Mouse (Mus musculus): ENCODE measurements around the gene Cdh18. TPM values are rescaled to one million over a fixed set of nuclear protein-coding genes. Genes with fewer than 3 reads are reported as not detected.
"Not testable (repeated sequence)": the region's sequence is repeated elsewhere in the genome, so short reads cannot be mapped to it uniquely, and the experiment has no call there.

Gene Cdh18
- 1 to 10 TPM; 6.5 to 8.7 TPM for total RNA-seq (2021)
- long read RNA-seq, experiment 1, partial matches to known transcripts: 0 of 1 reads
- long read RNA-seq, experiment 1, other reads (novel, unspliced or antisense): 1 of 1 reads
- long read RNA-seq, experiment 2: 0 reads

DNA sequence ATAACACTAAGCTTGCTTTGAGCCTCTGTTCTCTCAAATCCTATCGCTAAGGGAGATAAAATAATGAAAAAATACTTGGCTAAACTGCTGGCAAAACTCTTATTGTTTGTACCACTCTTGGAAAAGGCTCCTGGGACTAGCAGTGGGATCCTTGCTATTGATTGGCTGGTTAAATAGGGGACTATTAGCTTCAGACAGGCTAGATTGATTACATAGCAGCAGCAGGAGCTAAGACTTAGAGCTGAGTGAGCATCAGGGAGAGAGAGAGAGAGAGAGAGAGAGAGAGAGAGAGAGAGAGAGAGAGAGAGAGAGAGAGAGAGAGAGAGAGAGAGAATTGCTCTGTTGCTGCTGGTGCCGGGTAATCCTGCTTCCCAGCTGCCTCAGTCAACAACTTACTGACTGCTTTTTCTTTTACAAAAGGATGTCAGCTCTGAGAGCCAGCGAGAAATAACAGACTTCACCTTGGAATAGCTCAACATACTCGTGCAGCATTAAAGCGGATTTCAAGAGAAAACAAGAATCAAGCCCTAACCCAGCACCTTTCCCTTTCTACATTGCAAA is at the start of gene Cdh18:
Gene Cdh18 (plus strand): TSS at position 312 of the 561 bp plus-strand sequence.
- DNase-seq (ENCODE audit: low spot score in 2 of 2): no peak

- no peak for DNase-seq (ENCODE audit: low spot score in 2 of 2)
Observed at GRCm38 (mm10) chr15:22511271-22511670, 37.6 kb upstream of the Cdh18 start.

DNA sequence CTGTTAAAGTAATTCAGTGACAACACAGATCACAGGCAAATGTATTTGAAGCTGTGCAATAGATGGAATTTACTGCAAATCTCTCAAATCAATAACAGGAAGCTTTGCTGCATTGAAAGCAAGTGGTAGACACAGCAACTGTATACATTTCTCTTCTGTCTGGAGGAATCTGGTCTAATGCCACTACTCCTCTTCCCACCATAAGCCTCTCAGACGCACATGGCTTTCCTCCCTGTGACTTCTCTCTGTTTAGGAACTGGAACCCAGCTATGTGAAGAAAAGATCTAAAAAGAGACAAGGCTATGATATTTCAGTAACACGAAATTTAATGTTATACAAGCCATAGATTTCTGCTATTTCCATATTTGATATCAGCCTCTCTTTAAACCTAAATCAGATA is 13.0 kb upstream of the Cdh18 start:
- no peak for DNase-seq (ENCODE audit: low spot score in 2 of 2)

DNA sequence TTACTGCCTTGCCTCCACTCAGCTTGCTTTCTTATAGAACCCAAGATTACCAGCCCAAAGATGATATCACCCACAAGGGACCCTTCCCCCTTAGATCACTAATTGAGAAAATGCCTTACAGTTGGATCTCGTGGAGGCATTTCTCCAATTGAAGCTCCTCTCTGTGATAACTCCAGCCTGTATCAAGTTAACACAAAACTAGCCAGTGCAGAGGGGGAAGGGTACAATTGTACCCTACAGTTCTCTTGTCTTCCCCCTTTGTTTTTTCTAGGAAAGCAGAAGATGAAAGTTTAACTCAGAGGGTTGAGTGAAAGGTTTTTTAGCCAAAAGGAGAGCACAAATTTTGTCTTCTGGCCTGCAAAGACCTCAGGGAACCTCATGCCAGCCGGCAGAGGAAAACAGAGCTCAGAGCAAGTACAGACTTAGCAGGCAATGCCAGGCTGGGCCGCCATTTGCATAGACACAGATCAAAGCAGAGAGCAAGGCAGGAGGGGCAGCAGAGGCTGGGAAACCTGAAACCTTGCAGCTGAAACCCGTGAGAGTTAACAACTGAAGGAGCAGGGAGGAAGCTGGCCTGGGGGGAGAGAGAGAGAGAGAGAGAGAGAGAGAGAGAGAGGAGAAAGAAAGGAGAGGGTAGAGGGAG is 29.3 kb downstream of the Cdh18 start:
- no peak for DNase-seq (ENCODE audit: low spot score in 2 of 2)

DNA sequence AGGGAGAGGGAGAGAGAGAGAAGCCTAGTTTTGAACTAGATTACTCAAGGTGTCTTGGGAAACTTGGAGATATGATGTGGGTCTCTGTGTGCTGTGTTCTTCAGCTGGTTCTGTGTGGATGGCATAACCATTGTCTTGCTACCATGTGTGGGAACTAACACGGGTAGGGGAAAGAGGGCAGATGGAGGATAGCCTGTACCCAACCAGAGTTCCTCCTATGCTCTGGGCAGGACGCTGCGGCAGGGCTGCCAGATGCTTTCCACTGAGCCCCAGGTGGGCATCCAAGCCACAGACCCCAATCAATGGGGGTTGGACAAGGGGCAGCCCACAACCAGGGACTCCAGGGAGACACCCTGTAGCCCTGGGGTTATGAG is 29.8 kb downstream of the Cdh18 start:
- no peak for DNase-seq (ENCODE audit: low spot score in 2 of 2)

DNA sequence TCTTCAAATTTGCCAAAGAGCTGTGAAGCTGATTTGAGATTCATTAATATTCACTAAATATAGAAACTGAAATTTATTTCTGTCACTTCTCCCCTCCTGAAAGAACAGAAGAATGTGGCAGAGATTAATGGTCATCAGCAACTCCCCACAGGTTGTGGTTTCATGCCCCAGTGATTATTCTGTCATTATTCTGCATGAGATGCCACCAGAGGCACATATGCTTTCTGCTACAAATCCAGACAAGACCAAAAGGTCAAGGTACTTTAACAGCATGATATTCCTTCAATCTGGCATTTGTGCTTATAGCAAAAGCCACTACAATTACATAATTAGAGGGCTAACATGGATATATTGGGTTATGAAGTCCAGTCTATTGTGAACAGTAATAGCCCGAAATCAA is 35.8 kb downstream of the Cdh18 start:
- no peak for DNase-seq (ENCODE audit: low spot score in 2 of 2)

DNA sequence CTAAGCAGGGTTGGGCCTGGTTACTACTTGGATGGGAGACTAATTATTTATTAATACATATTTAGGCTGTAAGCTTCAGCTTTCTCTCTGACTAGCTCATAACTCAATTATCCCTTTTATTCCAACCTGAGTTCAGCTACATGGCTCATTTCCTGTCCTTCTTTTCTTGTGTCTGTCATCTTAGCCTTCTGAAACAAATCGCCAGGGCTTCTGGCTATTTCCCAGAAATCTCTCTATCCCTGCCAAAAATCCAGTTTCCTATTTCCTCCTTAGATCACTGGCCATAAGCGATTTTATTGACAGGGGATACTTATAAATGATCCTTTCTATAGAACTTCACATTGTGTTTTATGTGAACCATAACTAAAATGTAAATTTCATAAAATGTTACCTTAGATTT is 167.6 kb downstream of the Cdh18 start:
- DNase-seq (ENCODE audit: low spot score in 2 of 2): no peak

DNA sequence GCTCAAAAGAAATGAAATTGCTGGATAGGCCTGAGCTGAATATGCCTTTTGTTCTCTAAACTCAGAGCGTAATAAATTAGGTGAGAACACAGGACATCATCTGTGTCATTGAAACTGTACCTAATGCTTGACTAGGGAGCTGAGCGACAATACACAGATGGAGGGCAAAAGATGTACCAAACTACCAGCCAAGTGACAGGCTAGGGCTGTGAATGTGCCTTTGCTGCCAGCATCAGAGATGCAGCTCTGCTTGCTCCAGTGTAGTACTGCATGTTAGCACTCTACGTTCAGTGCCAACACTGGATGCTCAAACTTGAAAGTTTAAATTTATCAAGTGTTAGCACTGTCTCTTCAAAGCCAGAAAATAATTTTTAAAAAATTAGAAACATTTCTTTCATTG is 168.9 kb downstream of the Cdh18 start:
- peak; percentile 10 to 80 for DNase-seq (ENCODE audit: low spot score in 2 of 2)

GRCm38 (mm10) chr15:22726574-22726973 is 177.8 kb downstream of the Cdh18 start:
- peak in 1 of 2 experiments; percentile 9 for DNase-seq (ENCODE audit: low spot score in 2 of 2)

DNA sequence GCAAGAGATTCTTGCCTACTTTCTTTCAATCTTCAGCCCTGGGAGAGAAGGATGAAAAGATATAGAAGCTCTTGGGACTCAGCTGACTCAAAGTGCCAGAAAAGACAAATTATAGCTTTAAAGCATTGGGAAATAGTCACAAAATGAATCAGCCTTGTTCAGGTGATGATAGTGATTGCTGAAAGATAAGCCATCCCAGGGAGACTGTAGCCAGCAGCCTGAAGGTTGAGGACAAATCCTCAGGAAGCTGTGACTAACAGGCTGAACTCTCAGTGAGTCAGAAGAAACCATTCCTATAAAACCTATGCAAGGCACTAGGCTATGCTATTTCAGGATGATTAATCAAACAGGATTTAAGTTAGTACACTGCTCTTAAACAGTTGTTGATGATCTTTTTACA is 184.2 kb downstream of the Cdh18 start:
- DNase-seq (ENCODE audit: low spot score in 2 of 2): no peak

DNA sequence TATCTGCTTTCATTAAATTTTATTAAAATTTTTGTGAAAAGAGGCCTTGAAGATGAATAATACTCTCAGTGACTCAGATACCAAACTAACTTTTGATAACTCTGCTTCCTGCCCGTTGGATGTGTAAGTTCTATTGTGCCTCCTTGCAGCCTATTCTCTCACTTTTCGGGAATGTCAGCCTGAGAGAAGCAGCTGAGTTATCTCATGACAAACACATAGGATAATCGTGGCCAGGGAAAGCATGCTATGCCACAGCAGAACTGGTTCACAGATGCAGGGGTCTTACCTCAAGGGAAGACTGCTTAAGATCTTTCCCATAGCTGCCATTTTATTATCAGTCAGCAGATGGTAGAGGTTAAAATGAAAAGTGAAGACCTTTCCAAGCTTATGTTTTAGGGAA is 187.3 kb downstream of the Cdh18 start:
- no peak for DNase-seq (ENCODE audit: low spot score in 2 of 2)

GRCm38 (mm10) chr15:22761257-22761656 is 212.4 kb downstream of the Cdh18 start:
- DNase-seq (ENCODE audit: low spot score in 2 of 2): not testable (repeated sequence)

DNA sequence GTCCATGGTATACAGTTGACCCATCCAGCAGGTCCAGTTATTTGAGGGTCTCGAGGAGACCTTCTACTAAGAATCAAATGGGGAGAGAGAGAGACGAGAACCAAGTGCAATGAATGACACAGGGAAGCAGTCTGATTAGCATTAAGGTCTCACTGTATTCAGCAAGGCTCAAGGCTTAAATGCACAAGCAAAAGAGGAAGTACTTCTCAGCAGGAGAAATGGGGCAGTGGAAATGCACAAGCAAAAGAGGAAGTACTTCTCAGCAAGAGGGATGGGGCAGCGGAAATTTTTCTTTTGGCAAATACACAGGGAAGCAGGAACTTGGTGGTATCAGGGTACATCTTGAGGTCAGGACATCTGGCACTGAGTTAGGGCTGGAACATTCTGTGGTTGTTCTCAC is 217.8 kb downstream of the Cdh18 start:
- not testable (repeated sequence) for DNase-seq (ENCODE audit: low spot score in 2 of 2)

DNA sequence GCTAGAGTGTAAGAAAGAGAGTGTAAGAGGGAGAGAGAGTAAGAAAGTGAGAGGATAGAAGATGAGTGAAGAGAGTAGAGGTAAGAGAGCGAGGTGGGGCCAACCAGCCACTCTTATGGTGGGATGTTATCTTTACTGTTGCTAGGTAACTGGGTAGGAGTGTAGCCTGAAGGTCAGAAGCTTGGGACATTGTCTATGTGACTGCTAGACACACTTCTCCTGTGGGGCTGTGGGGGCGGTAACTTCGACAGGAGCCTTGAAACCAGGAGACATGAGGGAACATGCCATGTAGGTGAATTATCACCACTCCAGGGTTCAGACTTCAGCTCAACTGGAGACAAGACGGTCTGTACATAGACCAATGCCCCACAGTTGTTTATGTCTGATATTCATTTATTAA is 227.5 kb downstream of the Cdh18 start:
- DNase-seq (ENCODE audit: low spot score in 2 of 2): no peak

- DNase-seq (ENCODE audit: low spot score in 2 of 2): no peak
Observed at GRCm38 (mm10) chr15:22789696-22790095, 240.9 kb downstream of the Cdh18 start.

- no peak for DNase-seq (ENCODE audit: low spot score in 2 of 2)
Observed at GRCm38 (mm10) chr15:22791791-22792190, 243.0 kb downstream of the Cdh18 start.

GRCm38 (mm10) chr15:22833127-22833526 is 284.3 kb downstream of the Cdh18 start:
- peak in 1 of 2 experiments; percentile 6 for DNase-seq (ENCODE audit: low spot score in 2 of 2)

DNA sequence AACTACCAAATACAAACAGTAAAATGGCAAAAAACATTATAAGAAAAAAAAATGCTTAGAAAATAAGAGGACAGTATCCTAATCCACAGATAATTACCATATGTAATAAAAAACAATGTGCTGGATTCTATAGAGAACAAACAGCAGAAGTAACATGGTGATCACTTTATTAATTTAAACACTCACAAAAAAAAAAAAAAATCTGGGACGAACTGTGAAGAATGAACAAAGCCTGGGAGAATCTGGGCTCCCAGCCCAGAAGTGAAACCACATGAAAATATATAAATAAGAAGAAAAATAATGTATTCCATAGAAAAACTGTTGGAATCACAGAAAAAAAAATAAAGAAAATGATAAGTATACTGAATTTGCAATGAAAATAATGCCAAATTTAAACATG is 288.4 kb downstream of the Cdh18 start:
- no peak for DNase-seq (ENCODE audit: low spot score in 2 of 2)

- peak in 1 of 2 experiments; percentile 1 for DNase-seq (ENCODE audit: low spot score in 2 of 2)
Observed at GRCm38 (mm10) chr15:22857704-22858103, 308.9 kb downstream of the Cdh18 start.

GRCm38 (mm10) chr15:22870679-22871078 is 321.9 kb downstream of the Cdh18 start:
- no peak for DNase-seq (ENCODE audit: low spot score in 2 of 2)

- no peak for DNase-seq (ENCODE audit: low spot score in 2 of 2)
Observed at GRCm38 (mm10) chr15:22897724-22898123, 348.9 kb downstream of the Cdh18 start.

DNA sequence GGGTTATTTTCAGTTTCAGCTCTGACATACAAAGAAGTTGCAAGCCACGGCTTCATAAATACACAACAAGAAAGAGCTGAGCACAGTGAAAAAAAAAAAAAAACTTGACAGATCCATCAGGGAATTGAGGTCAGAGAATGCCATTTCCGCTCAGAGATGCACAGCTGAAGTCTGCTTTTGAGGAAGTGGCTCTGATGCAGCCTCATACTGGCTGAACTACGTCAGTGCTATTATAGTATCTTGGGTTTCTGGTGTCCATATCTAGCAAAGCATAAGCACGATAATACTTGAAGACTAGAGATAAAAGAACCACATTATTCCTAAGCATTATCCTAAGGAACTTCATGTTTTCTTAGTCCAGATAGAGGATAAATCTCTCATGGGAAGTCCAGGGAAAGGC is 349.4 kb downstream of the Cdh18 start:
- no peak for DNase-seq (ENCODE audit: low spot score in 2 of 2)

- peak; percentile 24 to 85 for DNase-seq (ENCODE audit: low spot score in 2 of 2)
Observed at GRCm38 (mm10) chr15:22914444-22914843, 365.6 kb downstream of the Cdh18 start.

Data from layer of hippocampus, postnatal 14 days (tissue).